Mouse (Mus musculus): Measurements from ENCODE around the gene Vmn2r82. TPM values are rescaled to one million over a fixed set of nuclear protein-coding genes. Genes with fewer than 3 reads are reported as not detected.
"Not testable (repeated sequence)": the region's sequence is repeated elsewhere in the genome, so short reads cannot be mapped to it uniquely, and the experiment has no call there.

Vmn2r82 gene
- polyA plus RNA-seq (2012; ENCODE audit: insufficient read depth, insufficient read length, missing spikeins), result not detected in 2 replicates

- H3K27ac ChIP-seq (replicated peaks; ENCODE audit: low read depth, low read length); H3K4me3 ChIP-seq (ENCODE audit: insufficient read depth, low read depth, low read length); H3K4me1 ChIP-seq (ENCODE audit: control insufficient read depth, insufficient read depth, insufficient read length, low read length): not testable (repeated sequence)
These were observed at the start of gene Vmn2r82 for GRCm38 (mm10) chr10:79356220-79356619. Vmn2r82 (plus strand) TSS chr10:79356520.

GRCm38 (mm10) chr10:79322033-79322736, 34.1 kb upstream of the Vmn2r82 start:
- H3K4me3 ChIP-seq (ENCODE audit: insufficient read depth, low read depth, low read length), result peak overlapping the region; percentile 22; the same call in 1 of the 2 replicates
- H3K27ac ChIP-seq (replicated peaks; ENCODE audit: low read depth, low read length); H3K4me1 ChIP-seq (ENCODE audit: control insufficient read depth, insufficient read depth, insufficient read length, low read length): not testable (repeated sequence)

GRCm38 (mm10) chr10:79322737-79323086, 33.6 kb upstream of the Vmn2r82 start:
- H3K27ac ChIP-seq (replicated peaks; ENCODE audit: low read depth, low read length), result no peak overlapping the region
- no peaks in the 10 kb centered on the region for H3K4me1 ChIP-seq (ENCODE audit: control insufficient read depth, insufficient read depth, insufficient read length, low read length)
- no peak overlapping the region for H3K4me3 ChIP-seq (ENCODE audit: insufficient read depth, low read depth, low read length)

GRCm38 (mm10) chr10:79399946-79400700, 43.8 kb downstream of the Vmn2r82 start:
- H3K4me3 ChIP-seq (ENCODE audit: insufficient read depth, low read depth, low read length); H3K4me1 ChIP-seq (ENCODE audit: control insufficient read depth, insufficient read depth, insufficient read length, low read length): not testable (repeated sequence)

GRCm38 (mm10) chr10:79417142-79417771, 60.9 kb downstream of the Vmn2r82 start:
- peak overlapping the region; percentile 10; the same call in 1 of the 2 replicates for H3K4me3 ChIP-seq (ENCODE audit: insufficient read depth, low read depth, low read length)
- H3K27ac ChIP-seq (replicated peaks; ENCODE audit: low read depth, low read length), result no peak overlapping the region
- no peaks in the 10 kb centered on the region for H3K4me1 ChIP-seq (ENCODE audit: control insufficient read depth, insufficient read depth, insufficient read length, low read length)

More at GRCm38 (mm10) chr10:79399946-79400700, 43.8 kb downstream of the Vmn2r82 start:
- not testable (repeated sequence) for H3K27ac ChIP-seq (replicated peaks; ENCODE audit: low read depth, low read length)

GRCm38 (mm10) chr10:79417772-79418170, 61.5 kb downstream of the Vmn2r82 start:
- not testable (repeated sequence) for H3K4me1 ChIP-seq (ENCODE audit: control insufficient read depth, insufficient read depth, insufficient read length, low read length); H3K4me3 ChIP-seq (ENCODE audit: insufficient read depth, low read depth, low read length); H3K27ac ChIP-seq (replicated peaks; ENCODE audit: low read depth, low read length)

- H3K27ac ChIP-seq (replicated peaks; ENCODE audit: low read depth, low read length); H3K4me1 ChIP-seq (ENCODE audit: control insufficient read depth, insufficient read depth, insufficient read length, low read length); H3K4me3 ChIP-seq (ENCODE audit: insufficient read depth, low read depth, low read length): not testable (repeated sequence)
These were observed 79.0 kb downstream of the Vmn2r82 start for GRCm38 (mm10) chr10:79435141-79435820.

Other genes starting within 250 kb of the Vmn2r82 start
- not detected in 2 replicates for gene Vmn2r80, start 207.8 kb upstream of the Vmn2r82 start, polyA plus RNA-seq (2012; ENCODE audit: insufficient read depth, insufficient read length, missing spikeins)
- gene Vmn2r81, start 108.8 kb upstream of the Vmn2r82 start, polyA plus RNA-seq (2012; ENCODE audit: insufficient read depth, insufficient read length, missing spikeins), result not detected in 2 replicates
- not detected in 2 replicates for gene Vmn2r83, start 112.2 kb downstream of the Vmn2r82 start, polyA plus RNA-seq (2012; ENCODE audit: insufficient read depth, insufficient read length, missing spikeins)
- gene Plpp2, start 177.3 kb downstream of the Vmn2r82 start, polyA plus RNA-seq (2012; ENCODE audit: insufficient read depth, insufficient read length, missing spikeins), result 3.9 and 4.3 TPM in 2 replicates
- gene Mier2, start 198.7 kb downstream of the Vmn2r82 start, polyA plus RNA-seq (2012; ENCODE audit: insufficient read depth, insufficient read length, missing spikeins), result 6.1 and 8.5 TPM in 2 replicates
- gene Theg, start 230.8 kb downstream of the Vmn2r82 start, polyA plus RNA-seq (2012; ENCODE audit: insufficient read depth, insufficient read length, missing spikeins), result not detected in 2 replicates

Data from brown adipose tissue, adult 24 weeks (tissue).